Mouse (Mus musculus): ENCODE data around the gene Dnajc13.
A peak's percentile ranks its signal among the peaks of the same experiment; 100 is the strongest.

Gene Dnajc13

GRCm38 (mm10) chr9:104262823-104263352 lies at the start of gene Dnajc13:
Dnajc13 (minus strand) TSS chr9:104262930.
- DNase-seq (ENCODE audit: low spot score): peak; percentile 97

- DNase-seq (ENCODE audit: low spot score): peak; percentile 53
Observed at GRCm38 (mm10) chr9:104306734-104307133, 44.0 kb upstream of the Dnajc13 start.

GRCm38 (mm10) chr9:104305333-104306111 lies 42.8 kb upstream of the Dnajc13 start:
- no peak for DNase-seq (ENCODE audit: low spot score)

- DNase-seq (ENCODE audit: low spot score): no peak
Observed at GRCm38 (mm10) chr9:104304800-104305199, 42.1 kb upstream of the Dnajc13 start.

- DNase-seq (ENCODE audit: low spot score): peak; percentile 5
Observed at GRCm38 (mm10) chr9:104304376-104304775, 41.6 kb upstream of the Dnajc13 start.

GRCm38 (mm10) chr9:104300569-104300968 lies 37.8 kb upstream of the Dnajc13 start:
- no peak for DNase-seq (ENCODE audit: low spot score)

GRCm38 (mm10) chr9:104297041-104297440 lies 34.3 kb upstream of the Dnajc13 start:
- no peak for DNase-seq (ENCODE audit: low spot score)

GRCm38 (mm10) chr9:104284934-104285333 lies 22.2 kb upstream of the Dnajc13 start:
- DNase-seq (ENCODE audit: low spot score): no peak

- no peak for DNase-seq (ENCODE audit: low spot score)
Observed at GRCm38 (mm10) chr9:104282536-104282935, 19.8 kb upstream of the Dnajc13 start.

- no peak for DNase-seq (ENCODE audit: low spot score)
Observed at GRCm38 (mm10) chr9:104281737-104282136, 19.0 kb upstream of the Dnajc13 start.

- no peak for DNase-seq (ENCODE audit: low spot score)
Observed at GRCm38 (mm10) chr9:104280725-104281495, 18.2 kb upstream of the Dnajc13 start.

- DNase-seq (ENCODE audit: low spot score): no peak
Observed at GRCm38 (mm10) chr9:104277528-104278162, 14.9 kb upstream of the Dnajc13 start.

- DNase-seq (ENCODE audit: low spot score): no peak
Observed at GRCm38 (mm10) chr9:104275084-104275785, 12.5 kb upstream of the Dnajc13 start.

- no peak for DNase-seq (ENCODE audit: low spot score)
Observed at GRCm38 (mm10) chr9:104272057-104272456, 9.3 kb upstream of the Dnajc13 start.

- DNase-seq (ENCODE audit: low spot score): no peak
Observed at GRCm38 (mm10) chr9:104271642-104272041, 8.9 kb upstream of the Dnajc13 start.

- no peak for DNase-seq (ENCODE audit: low spot score)
Observed at GRCm38 (mm10) chr9:104269944-104270343, 7.2 kb upstream of the Dnajc13 start.

- DNase-seq (ENCODE audit: low spot score): no peak
Observed at GRCm38 (mm10) chr9:104269349-104269871, 6.7 kb upstream of the Dnajc13 start.

GRCm38 (mm10) chr9:104264567-104264966 lies 1.8 kb upstream of the Dnajc13 start:
- DNase-seq (ENCODE audit: low spot score): no peak

- DNase-seq (ENCODE audit: low spot score): no peak
Observed at GRCm38 (mm10) chr9:104262016-104262762, 541 bp downstream of the Dnajc13 start.

- no peak for DNase-seq (ENCODE audit: low spot score)
Observed at GRCm38 (mm10) chr9:104260306-104260705, 2.4 kb downstream of the Dnajc13 start.

GRCm38 (mm10) chr9:104256085-104256484 lies 6.6 kb downstream of the Dnajc13 start:
- DNase-seq (ENCODE audit: low spot score): no peak

Data from testis, postnatal 14 days (tissue).